Mouse (Mus musculus): ENCODE measurements around the gene Pan2. TPM values are rescaled to one million over a fixed set of nuclear protein-coding genes. Genes with fewer than 3 reads are reported as not detected.

Gene Pan2
- 45.0 and 49.8 TPM in 2 replicates for polyA plus RNA-seq (2012; rRNA removed)

DNA sequence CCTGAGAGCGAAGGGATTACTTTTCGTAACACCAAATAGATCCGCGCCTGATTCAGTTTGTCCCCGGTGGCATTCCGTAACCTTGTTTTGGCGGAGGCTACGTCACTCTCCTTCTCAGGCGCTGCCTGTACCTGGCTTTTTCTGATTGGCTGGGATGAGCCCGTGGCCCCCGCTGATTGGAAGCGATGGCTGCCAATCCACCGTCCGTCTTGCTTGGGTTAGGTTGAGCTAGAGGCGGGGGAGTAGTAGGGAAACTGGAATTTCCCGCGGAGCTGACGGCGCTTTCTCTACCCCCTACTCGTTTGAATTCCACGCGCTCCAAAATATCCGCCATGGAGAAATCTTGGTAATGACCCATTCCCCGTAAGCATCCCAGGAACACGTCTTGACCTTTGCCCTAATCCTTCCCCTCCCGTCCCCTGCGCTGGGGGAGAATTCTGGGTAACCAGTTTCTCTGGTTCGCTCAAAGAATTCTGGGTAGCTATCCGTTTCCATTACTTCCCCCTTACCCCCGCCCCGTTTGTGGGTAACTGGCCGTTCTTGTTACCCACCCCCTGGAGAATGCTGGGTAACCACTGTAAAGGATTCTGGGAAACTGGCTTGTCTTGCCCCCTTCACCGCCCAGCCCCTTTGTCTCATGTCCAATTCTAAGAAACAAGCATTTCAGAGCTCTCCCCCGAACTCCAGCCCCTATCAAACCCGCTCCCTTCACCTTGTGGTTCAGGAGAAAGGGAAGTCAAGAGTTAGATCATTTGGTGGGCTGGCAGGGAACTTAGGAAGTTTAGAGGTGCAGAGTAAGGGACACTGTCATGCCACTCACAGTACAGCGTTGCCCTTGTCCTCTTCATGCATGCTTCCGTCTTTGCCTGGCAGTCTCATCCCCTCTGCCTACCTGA is at the start of gene Pan2:
Gene Pan2 (plus strand): TSS at position 210 of the 896 bp plus-strand sequence.

DNA sequence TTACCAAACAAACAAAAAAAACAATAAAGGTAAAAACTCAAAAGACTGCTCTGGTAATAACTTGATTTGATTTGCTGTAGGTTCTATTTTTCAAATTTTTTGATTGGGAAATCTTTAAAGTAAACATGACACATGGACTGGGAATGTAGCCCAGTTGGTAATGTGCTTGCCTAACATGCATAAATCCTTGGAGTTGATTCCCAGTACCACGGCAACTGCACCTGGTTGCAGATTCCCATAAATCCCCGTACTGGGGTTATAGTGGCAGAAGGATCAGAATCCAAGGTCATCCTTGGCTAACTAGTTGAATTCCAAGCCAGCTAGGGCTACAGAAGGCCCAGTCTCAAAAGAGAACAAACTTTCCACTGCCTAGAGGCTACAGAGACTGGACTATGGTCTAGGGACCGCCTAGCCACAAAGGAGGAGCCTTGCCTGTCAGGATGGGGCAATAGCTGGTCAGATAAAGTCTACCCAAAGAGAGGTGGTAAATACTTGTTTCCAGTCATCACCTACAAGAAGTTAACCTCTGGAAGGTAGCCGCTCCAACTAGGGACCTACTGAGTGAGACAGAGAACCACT is 49.4 kb upstream of the Pan2 start, which contains the start of gene Apon:
Gene Apon (plus strand): TSS at position 420 of the 579 bp plus-strand sequence.

DNA sequence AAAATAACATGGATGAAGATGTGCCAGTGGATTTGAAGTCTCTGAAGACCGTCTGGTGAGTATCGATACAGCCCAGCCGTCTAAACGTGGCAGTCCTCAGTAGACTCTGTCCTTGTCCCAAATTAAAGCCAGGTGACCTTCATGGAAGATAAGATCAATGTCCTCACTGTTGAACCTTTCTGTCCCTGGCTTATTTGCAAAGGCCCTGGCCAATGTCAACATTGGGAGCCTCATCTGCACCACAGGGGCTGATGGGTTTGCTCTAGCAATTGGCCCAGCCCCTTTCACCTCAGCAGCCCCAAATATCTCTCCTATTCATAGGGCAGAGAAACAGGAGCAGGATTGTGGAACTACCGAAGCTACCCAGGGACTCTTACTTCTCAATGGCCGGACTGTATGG is 34.8 kb upstream of the Pan2 start, which contains the start of gene Apof:
Gene Apof (plus strand): TSS at position 301 of the 400 bp plus-strand sequence.

DNA sequence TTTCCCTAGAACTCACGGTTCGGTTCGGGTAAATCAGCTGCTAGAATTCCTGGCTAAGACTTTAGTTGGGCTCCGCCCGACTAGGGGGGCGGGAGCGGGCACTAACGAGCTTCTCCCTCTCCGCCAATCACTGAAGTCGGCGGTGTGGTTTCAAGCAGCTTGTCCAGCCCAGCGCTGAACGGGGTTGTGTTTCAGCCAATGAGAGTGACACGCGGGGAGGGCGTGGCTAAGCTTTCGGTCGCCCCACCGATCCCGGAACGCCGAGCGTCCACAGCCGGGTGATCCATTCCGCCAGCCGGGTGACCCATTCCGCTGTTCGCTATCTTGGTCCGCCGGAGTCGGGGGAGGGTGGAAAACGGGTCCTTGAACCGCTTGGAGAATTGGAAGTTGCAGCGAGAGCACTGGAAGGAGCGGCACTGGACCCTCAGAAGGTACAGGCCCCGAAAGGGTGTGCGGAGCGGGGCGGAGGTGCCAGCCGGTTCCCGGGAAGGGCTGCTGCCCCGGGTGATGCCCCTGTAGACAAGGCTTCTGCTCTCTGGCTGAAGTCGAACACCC is 32.8 kb upstream of the Pan2 start, which contains the start of gene Stat2:
Gene Stat2 (plus strand): TSS at position 273 of the 555 bp plus-strand sequence.

DNA sequence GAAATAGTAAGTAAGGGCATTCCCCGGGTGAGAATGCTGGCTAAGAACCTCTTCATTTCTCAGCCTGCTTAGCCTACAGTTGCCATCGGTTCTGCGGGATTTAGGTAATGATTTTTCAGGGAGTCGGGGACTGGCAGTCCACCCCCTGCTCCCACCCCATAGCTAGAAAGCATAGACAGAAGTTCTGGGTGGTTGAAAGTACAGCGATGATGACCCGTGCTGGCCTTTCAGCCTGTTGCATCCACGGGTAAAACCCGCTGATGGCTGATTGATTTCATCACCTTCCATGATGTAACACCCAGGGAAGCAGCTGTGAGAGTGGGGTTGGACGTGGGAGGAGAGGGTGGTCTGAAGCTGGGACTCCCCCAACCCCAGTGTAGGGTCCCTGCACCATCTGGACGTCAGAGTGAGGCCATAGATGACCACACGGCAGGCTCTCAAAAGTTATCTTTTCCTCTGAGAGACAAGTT is 4.4 kb upstream of the Pan2 start, which contains the start of gene Il23a:
Gene Il23a (minus strand): TSS at position 51 of the 470 bp plus-strand sequence.

DNA sequence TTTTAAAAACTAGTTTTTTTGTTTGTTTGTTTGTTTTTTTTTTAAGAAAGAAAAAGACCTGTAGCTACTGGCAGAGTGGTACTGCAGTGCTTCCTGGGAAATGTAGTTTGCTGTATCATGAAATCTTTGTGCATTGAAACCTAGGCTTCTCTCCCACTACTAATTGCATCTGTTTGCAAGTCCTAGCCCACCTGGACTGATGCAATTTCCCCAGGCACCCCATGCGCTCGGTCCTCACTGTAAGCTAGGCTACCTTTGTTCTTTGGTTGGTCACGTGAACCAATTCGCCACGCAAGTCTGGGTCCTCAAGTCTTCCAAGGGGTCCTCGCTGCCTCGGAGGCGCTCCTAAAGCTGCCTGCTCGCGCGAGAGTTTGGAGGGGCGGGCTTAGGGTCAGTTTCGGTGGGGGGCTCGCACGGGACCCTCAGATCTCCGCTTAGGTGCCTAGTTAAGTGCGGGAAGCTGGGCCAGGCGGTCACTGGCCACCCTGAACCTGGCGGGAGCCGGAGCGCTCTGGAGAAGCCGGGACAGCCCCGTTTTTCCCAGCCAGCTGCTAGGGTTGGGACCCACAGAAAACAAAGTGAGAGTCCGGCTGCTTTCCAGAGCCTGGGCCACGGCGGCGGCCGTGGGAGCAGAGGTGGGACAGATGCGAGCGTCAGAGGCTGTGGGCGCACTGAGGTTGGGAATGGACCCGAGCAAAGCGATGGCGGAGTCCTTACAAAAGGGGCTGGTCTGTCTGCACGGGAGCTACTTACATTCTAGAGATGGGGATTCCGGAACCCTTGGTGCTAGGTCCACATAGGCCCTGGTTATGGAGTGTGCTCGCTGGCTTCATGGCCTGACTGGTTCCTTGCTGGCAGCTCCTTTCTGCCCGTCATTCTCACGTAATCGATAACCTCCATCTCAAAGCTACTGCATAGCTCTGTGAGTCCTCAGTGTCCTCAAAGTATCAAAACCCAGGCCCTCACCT is 19.3 kb downstream of the Pan2 start, which contains the start of gene Cnpy2:
Gene Cnpy2 (plus strand): TSS at position 319 of the 968 bp plus-strand sequence.

DNA sequence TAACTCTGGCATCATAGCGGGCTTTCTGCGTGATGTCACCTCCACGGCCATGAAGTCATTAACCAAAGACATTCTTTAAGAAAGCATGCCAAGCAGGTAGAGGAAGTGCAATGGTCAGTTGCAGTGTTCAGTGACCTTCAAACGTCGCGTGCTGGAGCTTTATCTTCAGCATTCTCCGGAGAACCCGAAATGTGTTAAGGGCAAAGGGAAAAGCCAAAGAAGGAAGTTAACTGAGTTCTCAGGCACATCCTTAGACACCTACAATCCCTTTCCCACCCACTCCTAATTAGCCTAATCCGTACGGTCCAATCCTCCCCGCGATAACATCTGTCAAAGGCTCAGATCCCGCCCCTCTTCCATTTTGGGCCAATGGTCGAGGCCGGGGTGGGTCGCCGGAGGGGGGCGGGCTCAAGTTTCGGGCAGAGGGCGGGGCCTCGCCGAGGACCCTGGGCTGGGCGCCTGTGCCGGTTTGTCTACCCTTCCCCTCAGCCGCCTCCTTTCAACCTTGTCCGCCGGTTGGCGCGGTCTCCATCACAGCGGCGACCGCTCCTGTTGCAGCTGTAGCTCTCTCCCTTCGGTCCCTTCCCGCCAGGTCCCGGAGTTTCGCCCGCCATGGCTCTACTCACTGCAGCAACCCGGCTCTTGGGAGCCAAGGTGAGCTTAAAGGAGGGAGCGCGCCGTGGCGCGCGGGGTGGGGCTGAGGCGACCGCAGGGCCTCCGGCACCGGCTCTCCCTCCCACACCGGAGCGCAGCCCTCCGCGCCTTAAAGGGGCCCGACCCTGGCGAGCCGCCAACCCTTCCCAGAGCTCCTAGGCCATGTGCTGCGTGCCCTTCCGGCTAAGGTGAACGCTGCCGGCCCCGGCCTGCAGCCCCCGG is 34.4 kb downstream of the Pan2 start, which contains the start of gene Cs:
Gene Cs (plus strand): TSS at position 429 of the 876 bp plus-strand sequence.

DNA sequence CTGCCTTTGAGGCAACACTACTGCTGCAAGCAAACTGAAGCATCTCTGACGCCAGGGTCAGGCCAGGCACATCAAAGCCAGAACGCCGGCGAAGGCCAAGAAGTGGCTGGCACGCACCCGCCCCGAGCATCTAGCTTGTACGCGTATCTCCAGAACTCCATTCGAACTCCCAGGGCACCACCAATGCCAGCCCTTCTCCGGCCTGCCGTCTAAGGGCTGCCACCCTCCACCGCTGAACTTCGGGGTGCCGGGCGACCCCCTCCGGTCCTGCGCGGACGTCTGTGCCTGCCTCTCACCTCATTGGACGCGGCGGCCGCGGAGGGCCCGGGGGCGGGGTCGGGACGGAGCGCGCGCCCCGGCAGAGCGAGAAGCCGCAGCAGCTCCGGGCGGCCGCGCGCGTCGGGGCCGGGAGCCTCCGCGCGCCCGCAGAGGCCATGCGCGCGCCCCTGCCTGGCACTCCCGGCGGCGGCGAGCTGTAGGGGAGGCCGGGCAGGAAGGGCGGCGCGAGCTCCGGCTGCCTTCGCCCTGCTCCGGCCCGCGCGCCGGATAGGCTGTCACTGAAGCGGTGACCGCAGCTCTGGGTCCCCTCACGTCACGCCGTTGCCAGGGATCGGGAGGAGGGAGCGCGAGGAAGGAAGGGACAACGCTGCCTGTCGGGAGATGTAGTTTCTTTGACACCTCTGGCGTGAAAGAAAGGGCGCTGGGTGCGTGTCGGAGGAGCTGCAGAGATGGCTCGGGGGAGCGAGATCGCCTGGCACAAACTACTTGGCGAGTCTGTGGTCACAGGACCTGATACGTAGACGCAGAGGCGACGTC is 65.5 kb downstream of the Pan2 start, which contains the start of gene Coq10a:
Gene Coq10a (minus strand): TSS at position 596 of the 816 bp plus-strand sequence.

Other genes with a start within 250 kb of the Pan2 start
- 129 and 150 TPM in 2 replicates for gene Ptges3, start 244.4 kb upstream of the Pan2 start, polyA plus RNA-seq (2012; rRNA removed)
- gene Atp5b, start 220.1 kb upstream of the Pan2 start, polyA plus RNA-seq (2012; rRNA removed): 1,057 and 1,253 TPM in 2 replicates
- gene Baz2a, start 211.8 kb upstream of the Pan2 start, polyA plus RNA-seq (2012; rRNA removed): 31.9 and 36.9 TPM in 2 replicates
- gene Rbms2, start 123.0 kb upstream of the Pan2 start, polyA plus RNA-seq (2012; rRNA removed): 33.3 and 69.7 TPM in 2 replicates
- gene Gls2, start 108.9 kb upstream of the Pan2 start, polyA plus RNA-seq (2012; rRNA removed): 2.6 and 4.6 TPM in 2 replicates
- 13.5 and 17.9 TPM in 2 replicates for gene Spryd4, start 91.5 kb upstream of the Pan2 start, polyA plus RNA-seq (2012; rRNA removed)
- gene Mip, start 77.5 kb upstream of the Pan2 start, polyA plus RNA-seq (2012; rRNA removed): 0.13 and 0.30 TPM in 2 replicates
- 42.7 and 53.6 TPM in 2 replicates for gene Timeless, start 71.3 kb upstream of the Pan2 start, polyA plus RNA-seq (2012; rRNA removed)
- 0.98 and 1.0 TPM in 2 replicates for gene Apon, start 49.2 kb upstream of the Pan2 start, polyA plus RNA-seq (2012; rRNA removed)
- gene Apof, start 34.7 kb upstream of the Pan2 start, polyA plus RNA-seq (2012; rRNA removed): 0.80 and 1.4 TPM in 2 replicates
- 21.3 and 22.5 TPM in 2 replicates for gene Stat2, start 32.8 kb upstream of the Pan2 start, polyA plus RNA-seq (2012; rRNA removed)
- 0.11 and 0.17 TPM in 2 replicates for gene Il23a, start 4.6 kb upstream of the Pan2 start, polyA plus RNA-seq (2012; rRNA removed)
- gene Cnpy2, start 19.1 kb downstream of the Pan2 start, polyA plus RNA-seq (2012; rRNA removed): 134 and 148 TPM in 2 replicates
- 120 and 162 TPM in 2 replicates for gene Cs, start 34.4 kb downstream of the Pan2 start, polyA plus RNA-seq (2012; rRNA removed)
- 32.1 and 35.4 TPM in 2 replicates for gene Coq10a, start 65.7 kb downstream of the Pan2 start, polyA plus RNA-seq (2012; rRNA removed)
- 45.2 and 47.7 TPM in 2 replicates for gene Ankrd52, start 73.8 kb downstream of the Pan2 start, polyA plus RNA-seq (2012; rRNA removed)
- 0.65 and 1.1 TPM in 2 replicates for gene Slc39a5, start 97.9 kb downstream of the Pan2 start, polyA plus RNA-seq (2012; rRNA removed)
- gene Nabp2, start 108.2 kb downstream of the Pan2 start, polyA plus RNA-seq (2012; rRNA removed): 80.3 and 86.7 TPM in 2 replicates
- 36.8 and 42.2 TPM in 2 replicates for gene Rnf41, start 108.3 kb downstream of the Pan2 start, polyA plus RNA-seq (2012; rRNA removed)
- 251 and 263 TPM in 2 replicates for gene Smarcc2, start 155.9 kb downstream of the Pan2 start, polyA plus RNA-seq (2012; rRNA removed)
- gene Myl6, start 190.8 kb downstream of the Pan2 start, polyA plus RNA-seq (2012; rRNA removed): 1,634 and 1,720 TPM in 2 replicates
- gene Myl6b, start 195.3 kb downstream of the Pan2 start, polyA plus RNA-seq (2012; rRNA removed): 15.8 and 16.8 TPM in 2 replicates
- gene Esyt1, start 222.5 kb downstream of the Pan2 start, polyA plus RNA-seq (2012; rRNA removed): 24.4 and 26.4 TPM in 2 replicates
- gene Zc3h10, start 244.4 kb downstream of the Pan2 start, polyA plus RNA-seq (2012; rRNA removed): 16.2 and 24.7 TPM in 2 replicates
- gene Rpl41, start 246.0 kb downstream of the Pan2 start, polyA plus RNA-seq (2012; rRNA removed): 4,092 and 4,723 TPM in 2 replicates